Mouse (Mus musculus): ENCODE measurements at regions not wholly inside any gene's neighbourhood (a gene's known extent, or its start where the extent isn't known, plus 50 kb on each side); places are given as distances from the start of the nearest gene placed in this dataset.

- DNase-seq (ENCODE audit: low spot score in 2 of 2): no peak
Observed at GRCm38 (mm10) chr13:48171309-48171953, 89.6 kb upstream of the Id4 start.

- DNase-seq (ENCODE audit: low spot score in 2 of 2): no peak
Observed at GRCm38 (mm10) chr13:48171994-48172393, 89.0 kb upstream of the Id4 start.

GRCm38 (mm10) chr13:48192476-48192875 is 68.6 kb upstream of the Id4 start:
- no peak for DNase-seq (ENCODE audit: low spot score in 2 of 2)

- no peak for DNase-seq (ENCODE audit: low spot score in 2 of 2)
Observed at GRCm38 (mm10) chr13:48193942-48194341, 67.1 kb upstream of the Id4 start.

GRCm38 (mm10) chr13:48207824-48208223 is 53.2 kb upstream of the Id4 start:
- no peak for DNase-seq (ENCODE audit: low spot score in 2 of 2)

Data from frontal cortex, postnatal 10 days (tissue).